Mouse (Mus musculus) testis, adult 2 months (tissue): ENCODE results near the gene Pax7. TPM values are rescaled to one million over a fixed set of nuclear protein-coding genes. Genes with fewer than 3 reads are reported as not detected.

Experiments
- H3K27ac ChIP-seq: fragments of 200-500 bp; 2 replicates; pipeline ENCODE4 v1.5.1; 2012; ENCODE audit warnings: low read depth, low read length; ENCODE audit not compliant: control insufficient read depth, insufficient read depth
- H3K27me3 ChIP-seq: fragments of 200-500 bp; 2 replicates; pipeline ENCODE4 v1.6.1; 2012; ENCODE audit warnings: mild to moderate bottlenecking, low read length, moderate library complexity; ENCODE audit not compliant: control insufficient read depth, insufficient read depth
- H3K36me3 ChIP-seq: fragments of 200-500 bp; 2 replicates; pipeline ENCODE4 v1.6.1; 2012; ENCODE audit warnings: mild to moderate bottlenecking, low read length; ENCODE audit not compliant: control insufficient read depth, insufficient read depth
- H3K4me1 ChIP-seq: fragments of 200-500 bp; 2 replicates; pipeline ENCODE4 v1.6.1; 2012; ENCODE audit warnings: low read length; ENCODE audit not compliant: control insufficient read depth, insufficient read depth
- H3K4me3 ChIP-seq: fragments of 200-500 bp; 2 replicates; pipeline ENCODE4 v1.5.1; 2012; ENCODE audit warnings: low read depth, mild to moderate bottlenecking, low read length, moderate library complexity, mixed read lengths; ENCODE audit not compliant: control insufficient read depth
- CTCF ChIP-seq: fragments of 200-500 bp; IDR thresholded peaks from 2 replicates; pipeline ENCODE4 v1.5.1; 2012; ENCODE audit warnings: low read depth, mild to moderate bottlenecking, inconsistent platforms, low read length, moderate library complexity; ENCODE audit not compliant: control insufficient read depth, insufficient read depth, insufficient replicate concordance
- POLR2A ChIP-seq: fragments of 200-500 bp; IDR thresholded peaks from 2 replicates; pipeline ENCODE4 v1.6.1; 2012; ENCODE audit warnings: low read depth, mild to moderate bottlenecking, inconsistent platforms, low read length, moderate library complexity; ENCODE audit not compliant: control insufficient read depth
- polyA plus RNA-seq: library from polyadenylated mRNA; depleted of rRNA; stranded (reverse); fragments of >200 nt; gene quantifications from 2 replicates; pipeline ENCODE4 v1.2.3, GENCODE M21; 2012

The Pax7 gene
- polyA plus RNA-seq, 1 experiment, result 0.02 TPM

- Histone ChIP-seq H3K27me3 (peaks cover 4% of the 10 kb centered on the region; the same call in 1 of the 2 replicates), H3K4me3 (no peak overlapping the region), H3K4me1 (no peaks in the 10 kb centered on the region; the same call in 1 of the 2 replicates), H3K27ac (no peak overlapping the region), H3K36me3 (no peaks in the 10 kb centered on the region)
- TF ChIP-seq POLR2A, result no peak
- TF ChIP-seq CTCF, result no peak
Measured at GRCm38 (mm10) chr4:139819411-139820030, 13.8 kb downstream of the Pax7 start.

- Histone ChIP-seq H3K36me3 (no peaks in the 10 kb centered on the region), H3K4me1 (no peaks in the 10 kb centered on the region), H3K27ac (no peak overlapping the region), H3K4me3 (no peak overlapping the region), H3K27me3 (peaks cover 4% of the 10 kb centered on the region; the same call in 1 of the 2 replicates)
- TF ChIP-seq CTCF (no peak), POLR2A (no peak)
Measured at GRCm38 (mm10) chr4:139818163-139818562, 15.2 kb downstream of the Pax7 start.

GRCm38 (mm10) chr4:139813371-139813960, 19.9 kb downstream of the Pax7 start:
- Histone ChIP-seq H3K4me1 (no peaks in the 10 kb centered on the region), H3K36me3 (no peaks in the 10 kb centered on the region), H3K27ac (no peak overlapping the region), H3K27me3 (no peaks in the 10 kb centered on the region), H3K4me3 (no peak overlapping the region)
- TF ChIP-seq CTCF (no peak), POLR2A (no peak)

GRCm38 (mm10) chr4:139811901-139812300, 21.4 kb downstream of the Pax7 start:
- Histone ChIP-seq H3K36me3 (no peaks in the 10 kb centered on the region), H3K27me3 (no peaks in the 10 kb centered on the region), H3K27ac (no peak overlapping the region), H3K4me1 (no peaks in the 10 kb centered on the region), H3K4me3 (no peak overlapping the region)
- TF ChIP-seq POLR2A (no peak), CTCF (no peak)

- H3K36me3 ChIP-seq, result no peaks in the 10 kb centered on the region
- H3K27me3 ChIP-seq, result no peaks in the 10 kb centered on the region
- H3K4me3 ChIP-seq, result no peak overlapping the region
- no peaks in the 10 kb centered on the region for H3K4me1 ChIP-seq
- no peak for TF ChIP-seq POLR2A
- no peak for TF ChIP-seq CTCF
- no peak overlapping the region for H3K27ac ChIP-seq
Measured at GRCm38 (mm10) chr4:139811475-139811874, 21.9 kb downstream of the Pax7 start.

- no peaks in the 10 kb centered on the region for H3K36me3 ChIP-seq
- no peaks in the 10 kb centered on the region for H3K27me3 ChIP-seq
- H3K4me3 ChIP-seq, result no peak overlapping the region
- no peak overlapping the region for H3K27ac ChIP-seq
- TF ChIP-seq POLR2A (no peak), CTCF (no peak)
- H3K4me1 ChIP-seq, result no peaks in the 10 kb centered on the region
Measured at GRCm38 (mm10) chr4:139810762-139811438, 22.4 kb downstream of the Pax7 start.

GRCm38 (mm10) chr4:139809381-139809820, 23.9 kb downstream of the Pax7 start:
- no peaks in the 10 kb centered on the region for H3K4me1 ChIP-seq

More at GRCm38 (mm10) chr4:139809381-139809820, 23.9 kb downstream of the Pax7 start:
- no peak overlapping the region for H3K27ac ChIP-seq
- H3K36me3 ChIP-seq, result no peaks in the 10 kb centered on the region
- TF ChIP-seq CTCF (no peak), POLR2A (no peak)
- no peak overlapping the region for H3K4me3 ChIP-seq
- H3K27me3 ChIP-seq, result no peaks in the 10 kb centered on the region
